Mouse (Mus musculus): ENCODE data around the gene Ppa2. TPM values are rescaled to one million over a fixed set of nuclear protein-coding genes. Genes with fewer than 3 reads are reported as not detected.
A peak's percentile ranks its signal among the peaks of the same experiment; 100 is the strongest.

The Ppa2 gene
- polyA plus RNA-seq, 1 experiment from 2014 or later: 84.6 TPM

DNA sequence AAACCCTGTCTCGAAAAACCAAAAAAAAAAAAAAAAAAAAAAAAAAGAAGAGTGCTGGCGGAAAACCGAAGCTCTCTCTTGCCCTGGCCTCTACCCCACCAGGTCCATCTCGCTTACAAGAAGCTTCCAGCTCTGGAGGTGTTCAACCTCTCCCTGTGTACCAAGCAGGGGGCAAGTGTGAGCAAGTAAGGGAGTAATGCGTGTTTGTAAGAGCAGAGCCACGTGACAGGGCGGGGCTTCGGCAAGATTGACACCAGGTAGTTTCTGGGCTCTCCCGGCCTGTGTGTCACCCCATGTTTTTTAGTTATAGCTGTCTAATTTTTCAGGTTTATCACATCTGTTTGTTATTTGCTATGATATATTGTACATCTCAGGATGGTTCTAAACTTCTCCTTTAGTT, 56.2 kb downstream of the Ppa2 start:
- no peak for DNase-seq (ENCODE audit: low spot score)
- Histone ChIP-seq H3K27me3 (replicated peaks; ENCODE audit: low read depth, poor library complexity, severe bottlenecking) (no peaks in the 10 kb centered on the region), H3K4me3 (no peak overlapping the region), H3K36me3 (replicated peaks) (peaks cover 17% of the 10 kb centered on the region), H3K9me3 (no peaks in the 10 kb centered on the region), H3K4me1 (peaks cover 8% of the 10 kb centered on the region; the same call in 1 of the 2 replicates), H3K27ac (replicated peaks) (no peak overlapping the region)
- 81% methylated on average over 9 of the region's 9 CpGs for WGBS

DNA sequence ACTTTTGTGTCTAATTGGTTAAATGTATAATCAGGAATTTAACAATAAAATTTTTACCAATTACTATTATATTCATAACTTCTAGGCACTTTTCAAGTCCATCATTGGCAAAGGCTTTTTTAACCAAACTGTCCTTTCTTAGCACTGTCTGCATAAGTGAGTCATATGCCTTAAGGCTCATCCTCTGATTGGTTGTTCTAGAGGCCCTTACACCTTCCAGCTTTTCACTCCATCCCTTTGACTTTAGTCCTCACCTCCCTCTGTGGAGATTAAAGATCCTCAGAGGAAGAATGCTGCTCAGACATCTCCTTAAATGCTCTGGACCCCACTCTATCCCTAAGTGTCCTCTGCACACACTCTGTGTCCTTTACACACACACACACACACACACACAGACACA, 68.3 kb downstream of the Ppa2 start:
- Histone ChIP-seq H3K27me3 (replicated peaks; ENCODE audit: low read depth, poor library complexity, severe bottlenecking) (no peaks in the 10 kb centered on the region), H3K9me3 (peaks cover 17% of the 10 kb centered on the region), H3K27ac (replicated peaks) (no peak overlapping the region), H3K4me1 (peaks cover 6% of the 10 kb centered on the region), H3K4me3 (no peak overlapping the region), H3K36me3 (replicated peaks) (peaks cover 57% of the 10 kb centered on the region)
- DNase-seq (ENCODE audit: low spot score): no peak

DNA sequence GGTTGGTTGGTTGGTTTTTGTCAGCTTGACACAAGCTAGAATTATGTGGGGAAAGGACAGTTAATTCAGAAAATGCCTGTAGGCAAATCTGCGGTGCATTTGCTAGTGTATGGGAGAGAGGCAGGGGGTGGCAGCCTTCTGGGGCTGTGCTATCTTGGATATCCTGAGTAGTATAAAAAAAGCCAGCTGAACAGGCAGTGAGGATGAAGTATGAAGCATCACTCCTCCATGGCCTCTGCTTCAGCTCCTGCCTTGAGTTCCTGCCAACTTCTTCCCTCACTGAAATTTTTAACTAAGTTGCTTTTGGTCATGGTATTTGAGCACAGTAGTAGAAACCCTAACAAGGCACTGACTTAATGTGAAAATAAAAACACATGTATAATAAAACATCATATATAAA, 70.1 kb downstream of the Ppa2 start:
- H3K9me3 ChIP-seq: peaks cover 17% of the 10 kb centered on the region
- peaks cover 21% of the 10 kb centered on the region for H3K4me1 ChIP-seq
- H3K4me3 ChIP-seq: no peak overlapping the region
- WGBS: 94% methylated on average over 1 of the region's 1 CpGs
- no peak overlapping the region for H3K27ac ChIP-seq (replicated peaks)
- no peak for DNase-seq (ENCODE audit: low spot score)
- no peaks in the 10 kb centered on the region for H3K27me3 ChIP-seq (replicated peaks; ENCODE audit: low read depth, poor library complexity, severe bottlenecking)
- H3K36me3 ChIP-seq (replicated peaks): peaks cover 48% of the 10 kb centered on the region

DNA sequence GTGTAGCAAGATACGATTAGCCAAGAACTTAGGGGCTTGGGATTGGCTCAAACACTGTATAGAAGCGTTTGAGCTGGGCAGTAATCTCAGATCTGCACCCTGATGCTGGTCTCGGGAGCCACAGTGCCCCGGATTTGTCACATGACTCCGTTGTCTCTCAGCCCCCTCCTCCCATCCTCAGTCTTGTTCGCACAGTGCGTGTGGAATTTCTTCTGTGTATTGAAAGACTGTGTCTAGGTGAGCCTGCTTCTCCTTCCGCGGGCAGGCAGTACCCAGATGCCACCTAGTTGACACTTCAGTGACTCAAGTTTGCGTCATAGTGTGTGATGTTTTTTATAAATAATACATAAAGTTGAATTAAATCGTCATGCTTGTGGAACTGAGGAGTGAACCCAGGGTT, 71.6 kb downstream of the Ppa2 start:
- no peaks in the 10 kb centered on the region for H3K27me3 ChIP-seq (replicated peaks; ENCODE audit: low read depth, poor library complexity, severe bottlenecking)
- peaks cover 35% of the 10 kb centered on the region for H3K36me3 ChIP-seq (replicated peaks)
- DNase-seq (ENCODE audit: low spot score): no peak
- 88% methylated on average over 11 of the region's 11 CpGs for WGBS
- H3K9me3 ChIP-seq: peaks cover 17% of the 10 kb centered on the region
- no peak overlapping the region for H3K4me3 ChIP-seq
- H3K27ac ChIP-seq (replicated peaks): no peak overlapping the region
- H3K4me1 ChIP-seq: peaks cover 21% of the 10 kb centered on the region

DNA sequence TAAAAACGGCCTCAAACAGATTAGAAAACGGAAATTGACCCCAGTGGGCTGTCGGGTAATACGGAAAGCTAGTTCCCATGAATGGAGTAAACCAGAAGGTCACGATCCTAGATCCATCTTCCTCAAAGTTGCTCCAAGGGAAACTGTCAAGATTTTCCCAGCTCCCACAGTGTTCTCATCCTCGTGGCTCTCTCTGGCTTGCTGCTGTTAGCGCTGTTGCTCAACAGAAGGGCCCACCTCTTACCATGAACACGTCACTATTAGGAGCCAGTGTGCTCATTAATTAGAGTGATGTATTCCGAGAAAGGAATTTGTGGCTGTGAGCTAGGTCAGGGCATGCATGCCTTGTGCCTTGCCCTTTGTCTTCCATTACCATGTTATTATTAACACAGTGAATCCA, 72.2 kb downstream of the Ppa2 start:
- Histone ChIP-seq H3K9me3 (peaks cover 17% of the 10 kb centered on the region), H3K36me3 (replicated peaks) (peaks cover 28% of the 10 kb centered on the region), H3K27ac (replicated peaks) (no peak overlapping the region; the same call in 1 of the 2 replicates), H3K27me3 (replicated peaks; ENCODE audit: low read depth, poor library complexity, severe bottlenecking) (no peaks in the 10 kb centered on the region), H3K4me3 (no peak overlapping the region), H3K4me1 (peaks cover 21% of the 10 kb centered on the region)
- WGBS: 70% methylated on average over 9 of the region's 9 CpGs
- DNase-seq (ENCODE audit: low spot score): no peak

DNA sequence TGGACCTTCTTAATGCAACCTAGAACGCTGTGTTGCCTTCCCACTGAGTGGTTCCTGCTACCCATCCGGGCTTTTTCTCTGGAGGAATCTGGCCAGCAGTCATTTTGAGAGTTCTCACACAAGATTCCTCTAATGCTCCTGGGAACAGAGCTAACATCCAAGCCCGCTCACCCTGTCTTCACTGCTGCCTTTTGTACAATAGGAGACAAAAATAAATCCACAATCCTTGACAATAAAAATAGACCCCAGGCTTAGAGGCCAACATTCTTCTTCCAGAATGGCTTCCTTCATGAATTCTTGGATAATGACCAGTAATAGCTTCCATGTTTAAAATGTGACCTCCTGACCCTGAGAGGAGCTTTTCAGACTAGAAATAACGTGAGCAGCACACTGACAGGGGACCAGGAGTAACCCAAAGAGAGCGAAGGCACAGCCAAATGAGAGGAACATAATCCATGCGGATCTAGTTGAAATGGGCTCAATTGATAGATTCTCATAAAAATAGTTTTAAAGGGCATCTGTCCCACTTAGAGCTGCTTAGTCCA, 74.3 kb downstream of the Ppa2 start:
- peaks cover 21% of the 10 kb centered on the region for H3K4me1 ChIP-seq
- peak overlapping the region; percentile 76 for H3K27ac ChIP-seq (replicated peaks)
- 35% methylated on average over 6 of the region's 6 CpGs for WGBS
- peaks cover 7% of the 10 kb centered on the region for H3K36me3 ChIP-seq (replicated peaks)
- no peaks in the 10 kb centered on the region for H3K27me3 ChIP-seq (replicated peaks; ENCODE audit: low read depth, poor library complexity, severe bottlenecking)
- no peak for DNase-seq (ENCODE audit: low spot score)
- H3K9me3 ChIP-seq: no peaks in the 10 kb centered on the region; the same call in 1 of the 2 replicates
- no peak overlapping the region for H3K4me3 ChIP-seq

DNA sequence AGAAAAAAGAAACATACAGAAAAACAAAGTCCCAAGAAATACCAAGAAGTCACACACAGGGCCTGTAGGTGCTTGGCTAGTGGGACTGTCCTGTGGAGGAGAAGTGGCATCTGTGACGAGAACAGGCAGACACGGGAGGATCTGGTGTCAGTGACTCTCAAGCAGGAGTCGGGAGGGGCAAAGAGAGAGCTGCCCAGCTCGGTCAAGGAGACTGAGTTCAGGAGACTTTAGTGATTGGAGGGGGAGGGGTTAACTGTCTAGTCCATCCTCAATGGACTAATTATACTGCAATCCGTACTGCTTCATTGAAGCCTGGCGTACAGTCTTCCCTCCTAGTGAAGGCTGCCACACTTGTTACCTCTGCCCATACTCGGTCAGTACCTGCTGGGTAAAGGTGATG, 77.4 kb downstream of the Ppa2 start:
- H3K36me3 ChIP-seq (replicated peaks): no peaks in the 10 kb centered on the region
- H3K4me3 ChIP-seq: no peak overlapping the region
- H3K9me3 ChIP-seq: no peaks in the 10 kb centered on the region
- H3K27ac ChIP-seq (replicated peaks): no peak overlapping the region
- no peak for DNase-seq (ENCODE audit: low spot score)
- 66% methylated on average over 7 of the region's 7 CpGs for WGBS
- no peaks in the 10 kb centered on the region for H3K27me3 ChIP-seq (replicated peaks; ENCODE audit: low read depth, poor library complexity, severe bottlenecking)
- peaks cover 19% of the 10 kb centered on the region for H3K4me1 ChIP-seq

DNA sequence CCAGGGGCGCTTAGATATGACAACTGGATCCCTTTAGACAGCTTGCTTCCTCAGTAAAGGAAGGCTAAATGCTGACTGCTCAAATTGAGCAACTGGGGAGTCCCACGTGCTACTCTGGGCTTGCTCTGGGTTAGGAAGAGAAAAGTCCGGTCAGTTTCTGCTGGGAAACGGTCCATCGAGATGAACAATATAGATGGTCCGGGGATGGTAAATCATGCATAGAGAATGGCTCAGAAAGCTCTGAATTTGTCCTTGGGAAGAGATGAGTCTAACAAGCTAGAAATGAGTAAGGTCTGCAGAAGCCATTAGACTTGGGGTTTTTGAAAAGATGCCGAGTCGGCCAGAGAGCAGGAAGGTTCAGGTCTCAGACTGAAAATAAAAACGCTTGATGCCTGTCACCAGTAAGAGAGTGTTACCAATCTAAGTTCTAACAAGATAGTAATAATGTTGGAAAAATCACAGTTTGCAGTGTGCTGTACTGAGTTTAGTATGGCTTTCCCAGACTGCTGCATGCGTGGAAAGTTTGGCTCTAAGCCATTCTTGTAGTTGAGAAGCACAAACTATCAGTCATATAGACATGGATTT, 80.0 kb downstream of the Ppa2 start:
- Histone ChIP-seq H3K4me1 (no peaks in the 10 kb centered on the region), H3K27ac (replicated peaks) (no peak overlapping the region), H3K36me3 (replicated peaks) (no peaks in the 10 kb centered on the region), H3K27me3 (replicated peaks; ENCODE audit: low read depth, poor library complexity, severe bottlenecking) (no peaks in the 10 kb centered on the region), H3K9me3 (no peaks in the 10 kb centered on the region), H3K4me3 (no peak overlapping the region)
- DNase-seq (ENCODE audit: low spot score): no peak
- 92% methylated on average over 10 of the region's 10 CpGs for WGBS

DNA sequence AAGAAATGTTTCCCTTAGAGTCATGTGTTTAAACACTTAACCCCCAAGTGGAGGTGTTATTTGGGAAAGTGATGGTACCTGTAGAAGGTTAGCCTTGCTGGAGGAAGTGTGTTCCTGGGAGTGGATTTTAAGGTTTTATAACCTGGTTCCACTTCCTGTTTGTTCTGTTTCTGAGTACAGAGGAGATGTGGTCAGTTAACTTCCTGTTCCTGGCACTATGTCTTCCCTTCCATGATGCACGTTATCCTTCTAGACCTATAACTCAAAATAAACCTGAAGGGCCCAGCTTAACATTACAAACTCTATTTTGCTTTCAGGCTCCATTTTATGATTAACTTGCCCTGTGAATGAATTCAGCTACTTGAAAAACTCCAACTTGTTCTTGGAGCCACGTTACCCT, 84.6 kb downstream of the Ppa2 start:
- Histone ChIP-seq H3K9me3 (no peaks in the 10 kb centered on the region), H3K36me3 (replicated peaks) (no peaks in the 10 kb centered on the region), H3K4me3 (no peak overlapping the region), H3K27me3 (replicated peaks; ENCODE audit: low read depth, poor library complexity, severe bottlenecking) (no peaks in the 10 kb centered on the region), H3K27ac (replicated peaks) (no peak overlapping the region), H3K4me1 (no peaks in the 10 kb centered on the region)
- WGBS: 81% methylated on average over 2 of the region's 2 CpGs
- no peak for DNase-seq (ENCODE audit: low spot score)

DNA sequence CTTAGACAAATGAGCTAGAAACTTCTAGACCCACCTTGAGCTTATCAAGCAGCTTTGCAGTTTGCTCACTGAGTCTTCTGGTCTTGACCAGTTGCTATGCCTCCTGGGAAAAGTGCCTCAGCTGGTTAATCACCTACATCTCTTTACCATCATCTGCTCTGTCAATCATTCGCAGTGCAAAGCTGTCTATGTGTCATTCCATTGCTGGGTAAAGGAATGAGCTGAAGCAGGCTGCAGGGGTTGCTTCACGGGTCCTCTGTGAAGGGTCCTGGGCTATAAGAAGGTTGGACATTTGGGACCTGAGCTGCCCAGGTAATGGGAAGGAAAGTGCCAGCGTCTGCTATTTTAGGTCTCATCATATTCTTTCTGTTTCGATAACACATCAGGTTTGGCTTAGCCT, 93.9 kb downstream of the Ppa2 start:
- Histone ChIP-seq H3K36me3 (replicated peaks) (no peaks in the 10 kb centered on the region), H3K27me3 (replicated peaks; ENCODE audit: low read depth, poor library complexity, severe bottlenecking) (no peaks in the 10 kb centered on the region), H3K9me3 (no peaks in the 10 kb centered on the region), H3K4me1 (no peaks in the 10 kb centered on the region), H3K27ac (replicated peaks) (no peak overlapping the region), H3K4me3 (no peak overlapping the region)
- 83% methylated on average over 4 of the region's 4 CpGs for WGBS
- no peak for DNase-seq (ENCODE audit: low spot score)

DNA sequence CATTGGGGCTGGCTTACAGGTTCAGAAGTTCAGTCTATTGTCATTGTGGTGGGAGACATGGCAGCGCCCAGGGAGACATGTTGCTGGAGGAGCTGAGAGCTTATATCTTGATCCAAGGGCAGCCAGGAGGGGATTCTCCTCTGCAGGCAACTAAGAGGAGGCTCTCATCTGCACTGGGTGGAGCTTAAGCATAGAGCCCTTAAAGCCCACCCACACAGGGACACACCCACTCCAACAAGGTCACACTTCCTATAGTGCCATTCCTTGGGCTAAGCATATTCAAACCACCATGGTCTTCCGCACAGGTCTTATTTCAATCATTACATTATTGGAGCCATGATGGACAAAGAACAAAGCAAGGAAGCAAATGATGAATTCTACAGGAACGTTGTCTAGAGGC, 95.7 kb downstream of the Ppa2 start:
- H3K27ac ChIP-seq (replicated peaks): no peak overlapping the region
- DNase-seq (ENCODE audit: low spot score): no peak
- H3K36me3 ChIP-seq (replicated peaks): no peaks in the 10 kb centered on the region
- 88% methylated on average over 3 of the region's 3 CpGs for whole genome bisulfite sequencing
- H3K27me3 ChIP-seq (replicated peaks; ENCODE audit: low read depth, poor library complexity, severe bottlenecking): no peaks in the 10 kb centered on the region
- no peaks in the 10 kb centered on the region for H3K9me3 ChIP-seq
- no peaks in the 10 kb centered on the region for H3K4me1 ChIP-seq
- no peak overlapping the region for H3K4me3 ChIP-seq

DNA sequence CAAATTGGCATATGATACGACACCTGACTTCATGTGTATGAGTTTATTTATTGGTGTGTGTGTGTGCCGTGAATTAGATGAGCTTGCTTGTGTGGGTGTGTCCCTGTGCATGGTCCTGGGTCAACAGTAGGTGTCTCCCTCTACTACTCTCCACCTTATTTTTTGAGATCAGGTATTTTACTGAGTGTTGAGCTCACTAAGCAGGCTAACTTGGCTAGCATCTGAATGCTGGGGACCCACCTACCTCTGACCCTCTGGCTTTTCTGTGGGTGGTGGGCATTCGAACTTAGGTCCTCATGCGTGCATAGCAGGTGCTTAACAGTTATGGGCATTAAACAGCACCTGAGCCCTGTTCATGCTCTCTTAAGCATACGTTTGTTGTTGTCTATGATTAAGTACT, 96.3 kb downstream of the Ppa2 start:
- Histone ChIP-seq H3K27ac (replicated peaks) (no peak overlapping the region), H3K27me3 (replicated peaks; ENCODE audit: low read depth, poor library complexity, severe bottlenecking) (no peaks in the 10 kb centered on the region), H3K36me3 (replicated peaks) (no peaks in the 10 kb centered on the region), H3K4me1 (no peaks in the 10 kb centered on the region), H3K9me3 (no peaks in the 10 kb centered on the region), H3K4me3 (no peak overlapping the region)
- no peak for DNase-seq (ENCODE audit: low spot score)
- 88% methylated on average over 5 of the region's 5 CpGs for WGBS

DNA sequence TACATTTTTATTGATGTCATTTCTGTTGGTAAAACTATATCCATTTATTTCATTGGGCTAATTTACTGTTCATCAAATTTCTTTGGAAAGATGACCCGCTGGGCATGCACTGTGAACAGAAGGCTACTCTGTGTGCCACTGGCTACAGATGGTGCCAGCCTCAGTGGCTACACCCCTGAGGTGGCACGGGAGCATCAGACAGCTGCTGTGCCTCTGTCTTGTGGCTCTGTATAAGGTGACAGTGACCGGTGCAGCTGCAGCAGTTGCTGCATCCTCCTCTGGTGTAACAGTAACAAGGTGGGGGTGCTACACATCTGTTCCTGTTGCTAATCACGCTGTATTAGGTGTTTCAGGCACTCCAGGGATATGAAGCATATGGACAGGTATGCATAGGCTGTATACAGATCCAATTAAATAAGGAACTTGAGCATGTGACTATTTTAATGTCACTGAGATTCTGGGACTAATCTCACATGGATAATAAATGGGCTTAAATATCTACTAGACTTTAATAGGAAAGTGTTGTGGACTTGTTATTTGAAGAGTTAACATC, 101.3 kb downstream of the Ppa2 start:
- no peaks in the 10 kb centered on the region for H3K9me3 ChIP-seq
- no peak overlapping the region for H3K4me3 ChIP-seq
- H3K4me1 ChIP-seq: no peaks in the 10 kb centered on the region
- DNase-seq (ENCODE audit: low spot score): no peak
- H3K36me3 ChIP-seq (replicated peaks): no peaks in the 10 kb centered on the region
- 85% methylated on average over 4 of the region's 4 CpGs for WGBS
- H3K27me3 ChIP-seq (replicated peaks; ENCODE audit: low read depth, poor library complexity, severe bottlenecking): no peaks in the 10 kb centered on the region
- no peak overlapping the region for H3K27ac ChIP-seq (replicated peaks)

All from embryonic facial prominence, embryonic 10.5 days (tissue).